Mouse (Mus musculus): Measurements from ENCODE around the gene Fxr2.

The Fxr2 gene

DNA sequence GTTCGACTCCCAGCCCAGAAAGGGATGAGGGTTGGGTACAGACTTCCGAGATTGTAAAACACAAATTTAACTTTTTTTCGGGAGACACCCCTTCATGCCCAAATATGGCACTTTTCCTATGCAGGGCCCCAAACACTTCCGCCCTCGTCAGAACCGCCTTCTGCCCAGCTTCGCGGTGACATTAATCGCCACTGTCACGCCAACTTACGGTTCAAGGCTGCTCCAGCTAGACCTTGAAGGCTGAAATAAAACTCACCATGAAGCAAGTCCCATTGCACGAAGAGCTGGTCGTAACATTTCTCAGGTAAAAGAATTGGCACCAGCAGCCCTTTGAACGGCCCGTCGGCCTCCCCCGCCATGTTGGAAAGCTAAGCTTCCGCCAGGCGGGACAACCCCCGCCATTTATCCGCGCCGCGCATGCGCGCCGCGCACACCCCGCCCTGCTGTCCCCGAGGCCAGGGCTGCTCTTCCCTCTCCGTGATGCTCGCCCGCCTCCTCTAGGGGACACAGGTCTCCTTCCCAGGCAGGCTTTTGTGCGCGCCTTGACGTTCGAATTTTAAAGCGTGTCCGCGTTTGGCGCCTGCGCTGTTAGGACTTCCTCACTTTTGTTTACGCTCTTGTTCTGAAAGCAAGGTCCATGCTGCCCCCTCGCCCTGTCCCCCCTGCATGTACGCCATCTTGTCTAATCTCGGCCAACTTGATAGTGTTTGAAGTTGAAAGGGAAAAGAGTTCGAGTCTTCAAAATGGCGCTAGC lies 29.6 kb downstream of the Fxr2 start, which contains the start of gene Mpdu1:
Gene Mpdu1, minus strand, starts transcription at position 430 of the 754 bp plus-strand sequence.
- peak; percentile 98 for DNase-seq

DNA sequence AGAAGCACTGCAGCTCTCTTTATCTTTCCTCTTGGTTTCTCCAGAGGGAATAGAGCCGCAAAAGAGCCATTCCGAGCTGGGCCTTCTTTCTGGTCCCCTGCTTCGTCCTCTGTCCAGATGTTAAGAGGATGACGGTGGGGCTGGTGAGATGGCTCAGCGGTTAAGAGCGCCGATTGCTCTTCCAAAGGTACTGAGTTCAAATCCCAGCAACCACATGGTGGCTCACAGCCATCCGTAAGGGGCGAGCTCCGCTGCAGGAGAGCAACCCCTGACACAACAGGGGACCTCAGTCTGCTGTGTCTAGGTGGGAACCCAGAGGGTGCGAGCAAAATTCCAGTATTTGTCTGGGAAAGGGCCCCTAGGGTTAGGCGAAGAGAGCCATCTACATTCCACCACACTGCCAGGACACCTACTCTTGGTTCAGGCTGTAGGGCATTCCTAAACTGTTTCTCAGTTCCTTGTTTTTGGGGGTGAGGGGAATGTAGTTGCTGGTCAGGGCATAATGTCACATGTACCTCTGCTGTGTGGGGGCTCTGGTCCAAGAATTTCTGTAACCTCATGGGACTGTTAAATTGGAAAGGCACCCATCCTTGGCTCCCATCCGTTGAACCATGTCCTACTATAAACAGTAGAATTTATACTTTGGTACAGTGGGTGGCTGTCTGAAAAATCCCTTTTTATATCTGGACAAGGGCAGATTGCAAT lies 30.3 kb downstream of the Fxr2 start:
- DNase-seq = no peak

DNA sequence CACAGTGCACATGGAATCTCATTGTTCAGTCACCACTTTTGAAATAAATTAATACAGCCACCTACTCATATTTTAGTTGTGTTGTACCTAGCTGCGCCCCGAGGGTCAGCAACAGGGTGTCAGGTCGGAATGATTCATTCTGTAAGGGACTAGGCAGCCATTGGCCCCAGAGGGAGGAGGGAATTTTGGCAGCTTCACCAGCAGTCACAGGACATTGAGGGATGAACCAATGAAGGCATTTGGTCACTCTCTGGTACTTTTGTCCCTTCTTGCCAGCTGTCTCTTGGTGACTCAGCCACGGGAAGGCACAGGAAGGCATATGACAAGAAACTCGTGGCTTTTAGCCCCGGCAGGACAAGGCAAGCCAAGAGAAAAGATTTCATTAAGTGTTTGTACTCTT lies 31.0 kb downstream of the Fxr2 start:
- no peak for DNase-seq

DNA sequence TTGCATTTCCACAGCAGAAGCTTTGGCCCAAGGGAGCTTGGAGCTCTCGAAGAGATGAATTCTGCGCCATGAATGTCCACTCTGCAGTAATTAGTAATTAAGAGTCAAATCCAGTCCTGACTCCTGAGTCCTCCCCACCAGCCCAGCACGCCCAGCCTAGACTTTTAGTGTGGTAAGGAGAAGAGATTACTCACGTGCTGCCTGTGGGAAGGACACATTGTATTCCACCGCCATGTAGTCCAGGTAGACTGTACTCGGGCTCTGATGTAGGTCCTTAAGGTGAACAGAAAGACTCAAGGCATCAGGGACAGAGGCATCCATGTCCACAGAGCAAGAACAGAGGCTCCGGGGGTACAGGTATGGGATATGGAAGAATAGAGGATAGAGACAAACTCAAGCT lies 32.1 kb downstream of the Fxr2 start:
- DNase-seq = no peak

DNA sequence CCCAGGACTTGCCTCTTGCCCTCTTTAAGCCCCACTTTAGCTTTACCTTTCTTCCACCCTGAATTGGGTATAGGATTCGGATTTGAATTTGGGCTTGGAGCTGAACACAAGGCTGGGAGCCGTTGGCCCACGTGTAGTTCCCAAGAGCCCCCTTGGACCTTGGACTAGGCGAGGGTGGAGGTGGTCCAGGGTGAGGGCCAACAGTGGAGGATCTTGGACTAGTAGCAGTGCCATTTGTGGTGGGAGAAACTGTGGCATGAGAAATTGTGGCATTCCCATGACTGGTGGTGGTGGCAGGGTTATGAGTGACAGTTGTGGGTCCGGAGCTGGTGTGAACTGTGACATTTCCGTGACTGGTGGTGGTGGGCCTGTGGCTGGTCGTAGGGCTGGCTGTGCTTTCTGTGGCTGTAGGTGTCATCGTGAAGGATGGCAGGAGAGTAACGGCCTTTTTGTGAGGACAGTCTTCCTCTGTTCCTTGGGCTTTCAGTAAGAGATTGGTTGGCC lies 32.7 kb downstream of the Fxr2 start:
- no peak for DNase-seq

DNA sequence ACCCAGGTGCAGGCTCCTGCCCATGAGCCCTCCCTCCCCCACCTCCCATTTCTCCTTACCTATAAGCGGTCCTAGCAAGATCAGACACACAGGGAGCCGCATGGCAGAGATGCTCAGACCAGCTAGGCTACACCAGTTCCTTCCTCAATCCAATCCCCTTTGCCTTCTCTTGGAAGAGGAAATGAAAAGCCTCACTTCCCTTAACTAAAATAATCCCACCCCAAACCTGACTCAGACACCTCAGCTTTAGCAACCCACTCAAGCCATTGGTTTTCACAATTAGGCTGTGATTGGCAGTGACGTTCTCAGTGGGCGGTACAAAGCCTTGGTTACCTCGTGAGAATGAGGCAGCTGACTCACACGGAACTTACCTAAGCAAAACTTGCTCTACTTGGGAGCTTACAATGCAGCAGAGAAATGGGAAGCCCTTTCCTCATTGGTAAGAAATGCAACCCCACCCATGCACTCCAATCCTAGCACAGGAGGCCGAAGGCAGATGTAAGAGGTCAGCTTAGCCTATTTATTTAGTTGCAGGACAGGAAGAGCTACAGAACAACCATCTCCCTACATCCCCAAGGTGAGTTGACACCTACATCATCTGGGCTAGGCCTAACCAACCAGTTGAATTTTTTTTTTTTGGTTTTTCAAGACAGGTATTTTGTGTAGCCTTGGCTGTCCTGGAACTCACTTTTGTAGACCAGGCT lies 33.3 kb downstream of the Fxr2 start, which contains the start of gene Cd68:
Gene Cd68, minus strand, starts transcription at position 193 of the 704 bp plus-strand sequence.
- peak; percentile 50 for DNase-seq

DNA sequence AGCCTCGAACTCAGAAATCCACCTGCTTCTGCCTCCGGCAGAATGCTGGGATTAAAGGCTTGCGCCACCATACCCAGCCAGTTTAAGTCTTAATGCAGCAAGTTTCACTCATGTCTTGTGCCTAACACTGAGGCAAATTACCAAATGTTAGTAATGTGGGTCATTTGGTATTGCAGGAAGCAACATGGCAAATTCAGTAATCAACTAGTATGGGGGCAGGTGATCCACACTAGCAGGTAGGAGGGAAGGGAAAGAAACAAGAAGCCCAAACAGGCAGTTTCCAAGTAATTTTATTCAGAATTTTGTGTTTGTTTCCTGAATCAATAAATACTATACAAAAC lies 33.8 kb downstream of the Fxr2 start:
- DNase-seq = no peak

DNA sequence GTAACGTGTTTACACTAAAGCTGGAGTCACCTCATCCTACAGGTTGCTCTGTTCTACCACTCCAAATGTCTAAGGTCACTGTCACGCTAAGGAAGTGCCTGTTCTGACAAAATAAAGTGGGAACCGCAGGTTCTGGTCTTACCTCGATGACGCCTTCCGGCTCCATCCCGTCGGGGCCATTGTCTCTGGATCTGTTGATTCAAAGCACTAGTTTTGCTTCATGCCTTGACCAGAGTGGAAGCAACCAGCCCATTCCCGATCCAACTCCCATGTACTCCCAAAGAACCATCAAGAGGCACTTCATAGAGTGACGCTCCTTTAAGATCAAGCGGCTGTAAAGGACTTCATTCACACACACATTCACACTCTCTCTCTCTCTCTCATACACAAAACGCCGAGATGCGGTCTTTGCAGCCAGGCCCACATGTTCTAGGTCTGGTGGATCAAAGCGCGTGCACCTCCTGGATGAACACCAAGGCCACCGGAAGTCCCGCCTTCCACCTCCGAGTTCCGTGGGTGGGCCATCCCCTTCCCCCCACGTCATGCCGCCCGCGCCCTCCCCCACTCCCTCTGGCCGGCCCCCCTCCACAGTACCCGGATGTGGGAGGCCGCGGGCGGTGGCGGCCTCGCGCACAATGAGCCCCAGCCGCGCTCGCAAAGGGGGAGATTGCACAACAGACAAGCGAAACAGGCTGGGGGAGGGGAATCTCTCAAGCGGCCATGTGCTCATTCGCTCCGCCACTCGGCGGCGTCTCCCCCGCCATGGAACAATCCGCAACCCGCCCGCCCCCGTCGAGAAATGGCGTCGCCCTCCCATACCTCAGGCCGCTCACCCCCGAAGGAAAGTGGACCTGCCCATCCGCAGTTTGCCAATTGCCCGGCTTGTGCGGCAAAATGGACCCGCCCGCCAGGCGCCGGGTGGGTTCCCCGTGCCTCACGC lies 38.3 kb downstream of the Fxr2 start:
- peak; percentile 96 for DNase-seq

DNA sequence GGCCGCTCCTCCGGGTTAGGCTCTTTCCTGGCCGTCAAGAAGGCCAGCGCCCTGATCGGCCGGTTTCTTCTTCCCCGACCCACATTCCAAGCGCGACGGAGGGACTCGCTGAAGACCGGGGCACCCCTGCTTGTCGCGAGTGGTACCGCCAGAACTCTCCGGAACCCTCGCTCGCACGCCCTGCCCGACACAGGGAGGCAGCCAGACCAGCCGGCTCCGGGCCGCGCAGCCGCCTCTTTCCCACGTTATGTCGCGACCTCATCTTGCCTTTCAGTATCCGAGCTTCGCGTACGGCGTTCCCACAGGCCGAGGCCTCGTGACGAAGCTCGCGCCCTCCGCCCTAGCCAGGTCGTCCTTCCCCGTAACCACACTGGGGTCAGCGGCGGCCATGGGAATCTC lies 38.9 kb downstream of the Fxr2 start:
- DNase-seq = no peak

DNA sequence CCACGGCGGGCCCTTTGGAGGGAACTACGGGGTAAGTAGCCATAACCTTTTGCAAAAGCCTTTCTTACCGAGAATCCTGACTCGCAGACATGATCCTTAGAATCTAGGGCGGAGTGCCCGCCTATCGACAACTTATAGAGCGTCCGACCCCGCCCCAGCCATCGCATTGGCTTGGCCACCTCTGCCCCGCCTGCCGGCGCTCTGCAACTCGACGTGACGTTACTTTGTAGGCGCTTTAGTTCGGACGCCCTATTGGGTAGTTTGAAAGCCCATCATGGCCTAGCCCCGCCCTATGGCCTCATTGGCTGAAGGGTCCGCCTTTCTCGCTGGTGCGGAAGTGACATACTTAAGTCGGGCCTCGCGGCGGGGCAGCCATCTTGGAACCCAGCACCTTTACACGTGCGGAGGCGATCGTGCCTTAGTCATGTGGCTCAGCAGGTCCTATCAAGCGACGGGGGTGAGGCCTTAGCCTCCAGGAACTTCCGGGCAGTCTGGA lies 39.5 kb downstream of the Fxr2 start, which contains the start of gene Eif4a1:
Gene Eif4a1, minus strand, starts transcription at position 213 of the 496 bp plus-strand sequence.
- peak; percentile 100 for DNase-seq

DNA sequence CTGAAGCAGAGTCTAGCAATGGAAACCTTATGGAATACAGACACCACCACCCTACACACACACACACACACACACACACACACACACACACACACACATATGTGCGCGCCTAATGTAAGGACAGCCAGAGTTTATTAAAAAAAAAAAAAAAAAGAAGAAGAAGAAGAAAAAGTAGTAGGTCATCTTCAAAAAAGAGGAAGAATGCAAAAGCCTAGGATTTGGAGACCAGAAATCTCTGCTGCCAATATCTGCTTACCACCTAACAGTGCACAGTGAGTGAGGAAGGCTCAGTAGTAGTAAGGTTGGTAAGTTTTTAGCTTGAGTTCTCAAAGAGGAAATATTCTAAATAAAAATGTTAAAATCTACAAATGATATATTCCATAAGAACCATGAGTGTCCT lies 46.4 kb downstream of the Fxr2 start:
- no peak for DNase-seq

DNA sequence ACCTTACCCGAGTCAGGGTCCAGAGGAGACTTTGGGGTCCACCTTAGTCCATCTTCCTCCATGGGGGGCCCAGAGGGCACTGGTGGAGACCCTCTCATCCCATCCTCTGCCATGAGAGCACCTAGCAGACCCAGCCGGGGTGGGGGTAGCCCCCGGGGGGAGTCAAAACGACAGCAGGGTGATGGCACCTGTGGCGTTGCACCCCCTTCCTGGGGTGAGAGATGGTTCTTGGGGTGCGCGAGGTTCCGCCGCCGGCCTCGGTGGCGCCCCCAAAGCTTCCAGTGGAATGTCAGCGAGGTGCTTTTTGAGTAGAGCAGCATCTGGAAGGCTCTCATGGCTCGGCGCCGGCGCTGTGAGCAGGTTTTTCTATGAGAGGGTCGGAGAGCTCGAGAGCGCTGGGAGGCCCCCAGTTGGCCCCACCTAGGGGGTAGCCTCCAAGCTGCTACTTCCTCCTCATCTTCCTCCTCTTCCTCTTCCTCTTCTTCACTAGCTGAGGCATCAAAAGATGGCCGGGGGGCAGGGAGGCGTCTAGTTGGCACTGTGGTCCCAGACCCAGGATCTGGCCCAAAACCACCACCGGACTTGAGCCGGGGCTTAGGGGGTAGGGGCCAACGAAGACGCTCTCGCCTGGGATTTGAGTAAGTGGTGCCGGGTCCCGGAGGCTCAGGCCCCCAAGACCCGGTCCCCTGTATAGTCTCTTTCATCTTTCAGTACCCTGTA lies 47.5 kb downstream of the Fxr2 start:
- DNase-seq = no peak

DNA sequence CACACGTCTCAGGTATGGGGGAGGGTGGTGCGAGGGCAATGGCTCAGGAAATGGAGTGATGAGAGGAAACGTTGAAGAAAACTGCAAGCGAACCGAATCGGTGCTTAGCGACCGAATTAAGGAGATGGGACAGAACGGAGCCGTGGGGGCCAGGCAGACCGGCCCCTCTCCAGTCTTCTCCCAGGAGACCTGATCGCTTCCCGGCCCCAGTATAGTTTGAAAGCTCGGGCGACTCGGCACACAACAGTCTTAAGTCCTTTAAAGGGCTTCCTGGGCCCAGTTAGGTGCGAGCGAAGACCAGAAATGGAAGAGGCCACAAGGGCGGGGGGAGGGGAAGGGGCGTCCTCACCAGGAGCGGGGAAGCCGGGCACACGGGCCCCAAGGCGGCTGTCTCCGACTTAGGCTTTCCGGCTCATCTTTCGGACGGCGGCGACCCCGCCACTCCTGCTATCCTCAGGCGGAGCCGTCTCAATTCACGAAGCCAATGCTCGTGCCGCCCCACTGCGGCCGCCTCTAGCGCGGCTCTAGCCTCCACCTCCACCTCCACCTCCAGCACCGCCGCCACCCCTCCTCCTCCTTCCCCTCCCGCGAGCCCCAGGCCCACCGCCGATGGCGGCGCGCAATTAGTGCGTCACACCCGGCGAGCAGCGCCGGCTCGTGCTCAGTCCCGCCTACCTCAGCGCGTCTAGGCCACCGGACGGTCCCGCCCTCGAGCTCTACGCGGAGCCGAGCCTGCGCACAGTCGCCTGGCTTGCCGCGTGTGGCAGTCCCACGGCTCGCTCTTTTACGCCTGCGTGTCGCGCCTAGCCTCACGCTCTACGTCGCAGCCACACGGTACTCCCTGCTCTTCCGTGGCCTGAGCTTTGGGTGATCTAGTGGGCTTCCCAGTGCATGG lies 48.8 kb downstream of the Fxr2 start, which contains the start of gene Senp3:
Gene Senp3, minus strand, starts transcription at position 771 of the 895 bp plus-strand sequence.
- peak; percentile 99 for DNase-seq

DNA sequence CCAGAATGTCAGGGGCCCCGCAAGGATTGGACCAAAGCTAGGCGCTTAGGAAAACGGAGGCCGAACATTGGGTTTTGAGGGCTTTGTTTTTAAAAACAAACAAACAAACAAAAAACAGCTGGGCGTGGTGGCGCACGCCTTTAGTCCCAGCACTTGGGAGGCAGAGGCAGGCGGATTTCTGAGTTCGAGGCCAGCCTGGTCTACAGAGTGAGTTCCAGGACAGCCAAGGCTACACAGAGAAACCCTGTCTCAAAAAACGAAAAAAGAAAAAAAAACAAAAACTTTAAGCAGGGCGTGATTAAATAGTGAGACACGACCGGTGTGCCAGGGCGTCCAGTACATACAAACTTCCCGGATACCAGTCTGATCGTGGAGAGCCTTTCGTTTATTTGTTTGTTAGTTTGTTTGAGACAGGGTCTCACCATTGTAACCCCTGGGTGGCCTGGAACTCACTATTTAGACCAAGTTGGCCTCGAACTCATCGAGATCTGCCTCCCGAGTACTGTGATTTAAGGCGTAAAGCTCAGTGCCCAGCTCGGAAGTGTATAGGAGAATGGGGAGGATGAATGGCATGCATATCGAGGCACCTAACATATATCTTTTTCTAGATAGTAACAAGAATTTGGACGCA lies 49.5 kb downstream of the Fxr2 start:
- no peak for DNase-seq

DNA sequence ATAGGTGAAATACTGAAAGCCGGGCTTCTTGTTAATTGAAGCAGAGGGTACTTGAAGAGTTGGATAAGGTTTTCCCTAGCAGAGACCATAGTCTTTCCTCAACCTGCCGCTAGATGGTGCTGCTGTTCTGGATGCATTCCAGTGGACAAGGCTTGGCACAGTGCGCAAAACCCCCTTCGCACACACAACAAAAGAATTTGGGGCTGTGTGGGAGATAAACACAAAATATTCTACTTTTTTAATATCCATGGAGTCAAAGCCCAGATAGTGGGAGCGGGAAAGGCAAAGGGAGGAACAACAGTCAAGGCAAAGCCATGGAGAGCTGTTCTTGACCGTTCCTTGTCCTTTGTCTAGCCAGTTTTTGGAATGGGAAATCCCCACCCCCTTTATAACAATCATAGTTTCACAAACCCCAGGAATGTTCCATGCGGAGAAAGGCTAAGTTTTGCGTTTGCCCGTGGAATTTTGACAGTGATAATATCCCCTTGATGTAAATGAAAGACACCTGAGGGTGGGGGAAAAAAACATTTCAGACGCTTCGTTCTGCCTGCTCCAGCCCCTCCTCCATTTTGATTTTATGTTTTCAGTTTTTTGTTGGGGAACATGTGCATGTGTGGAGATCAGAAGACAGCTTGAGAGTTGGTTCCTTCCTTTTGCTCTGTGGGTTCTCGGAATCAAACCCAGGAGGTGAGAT lies 50.2 kb downstream of the Fxr2 start:
- peak; percentile 93 for DNase-seq

DNA sequence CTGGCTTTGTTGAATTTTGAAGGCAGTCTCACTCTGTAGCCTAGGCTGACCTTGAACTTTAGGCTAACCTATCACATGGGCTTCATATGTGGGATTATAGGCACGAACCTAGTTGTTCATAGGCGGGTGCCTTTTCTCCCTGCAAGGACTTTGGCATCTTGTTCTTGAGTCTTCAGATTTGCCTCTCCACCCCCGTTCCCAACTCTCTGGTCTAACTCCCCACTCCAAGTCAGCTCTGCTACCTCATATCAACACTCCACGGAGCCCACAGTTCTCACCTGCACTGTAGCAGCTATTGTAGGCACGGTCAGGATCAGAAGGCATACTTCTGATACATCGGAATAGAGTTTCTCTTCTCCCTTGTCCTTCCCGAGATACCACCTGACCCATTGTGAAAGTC lies 50.8 kb downstream of the Fxr2 start:
- DNase-seq = no peak

DNA sequence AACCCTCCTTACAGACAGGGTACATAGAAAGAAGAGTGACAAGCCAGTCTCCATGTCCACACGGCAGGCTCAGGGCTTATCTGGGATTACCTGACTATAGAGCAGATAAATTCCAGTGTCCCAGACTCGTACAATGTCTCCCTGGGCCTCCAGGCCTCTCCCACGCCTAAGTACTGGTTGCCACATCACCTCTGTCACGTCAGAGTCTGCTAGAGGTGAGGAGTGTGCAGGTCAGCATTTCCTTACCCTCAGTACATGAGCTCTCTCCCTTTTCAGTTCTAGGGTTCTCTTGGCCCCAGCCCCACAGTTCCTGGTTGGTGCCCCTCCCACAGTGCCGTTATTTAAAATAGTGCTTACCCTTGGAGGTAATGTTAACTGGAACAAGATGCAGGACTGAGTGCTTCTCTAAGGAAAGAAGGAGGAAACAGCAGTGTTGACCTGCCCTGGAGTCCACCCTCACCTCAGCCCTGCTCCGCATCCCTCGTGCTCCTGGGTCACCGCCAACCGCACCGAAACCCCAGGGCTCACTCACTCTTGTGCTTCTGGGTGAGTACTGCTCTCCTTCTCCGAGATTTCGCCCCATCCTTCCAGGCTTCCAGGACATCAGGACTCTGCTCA lies 51.4 kb downstream of the Fxr2 start:
- DNase-seq = no peak

DNA sequence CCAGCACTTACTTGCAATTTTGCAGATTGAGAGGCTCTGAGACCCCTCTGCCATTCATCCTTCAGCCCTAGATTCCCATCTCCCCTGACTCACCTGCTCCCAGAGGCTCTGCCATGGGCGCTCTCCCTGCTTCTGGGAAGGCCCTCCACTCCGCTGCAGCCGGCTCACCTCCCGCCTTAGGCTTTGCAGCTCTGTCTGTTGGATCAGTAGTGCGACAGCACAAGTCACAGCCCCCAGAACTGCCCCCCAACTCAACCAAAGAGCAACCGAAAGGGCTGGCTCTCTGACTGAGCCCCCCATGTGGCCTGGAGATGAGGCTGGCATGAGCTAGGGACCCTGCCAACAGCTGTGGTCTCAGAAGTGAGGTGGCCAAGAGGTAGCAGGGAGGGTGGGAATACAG lies 52.1 kb downstream of the Fxr2 start:
- no peak for DNase-seq

Measured in embryo, embryonic 11 days (tissue).